Mouse (Mus musculus) liver, postnatal 0 days (tissue): Measurements from ENCODE around the gene Trank1.

Experiments used
- CTCF ChIP-seq: sonication (generic); IDR thresholded peaks from 2 replicates; pipeline ENCODE4 v1.5.1; 2016; ENCODE audit warnings: antibody characterized with exemption, low read depth
- EP300 ChIP-seq: IDR thresholded peaks from 2 replicates; pipeline ENCODE4 v1.6.1; 2016; ENCODE audit warnings: antibody characterized with exemption, low read depth, mild to moderate bottlenecking

DNA sequence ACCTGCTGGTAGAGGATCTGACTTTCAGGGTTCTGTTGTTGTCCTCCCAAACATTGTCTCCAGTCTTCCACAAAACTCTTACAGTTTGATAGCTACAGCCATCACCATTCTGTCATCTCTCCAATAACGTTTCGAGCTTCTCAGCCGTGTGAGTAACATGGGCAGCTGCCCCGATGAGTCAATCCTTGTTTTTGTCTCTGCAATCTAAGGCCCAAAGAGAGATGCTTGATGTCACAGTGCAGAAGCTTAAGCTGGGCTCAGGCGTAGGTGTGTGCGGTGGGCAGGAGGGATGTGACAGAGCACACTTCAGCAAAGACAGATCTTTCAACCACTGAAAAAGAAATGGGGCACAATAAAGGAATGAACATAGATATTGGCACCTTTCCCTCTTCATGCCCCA is 7.5 kb upstream of the Trank1 start:
- no peak for TF ChIP-seq CTCF
- TF ChIP-seq EP300, result no peak
